Mouse (Mus musculus) limb, embryonic 15.5 days (tissue): Measurements from ENCODE around the gene Igfbp4. TPM values are rescaled to one million over a fixed set of nuclear protein-coding genes. Genes with fewer than 3 reads are reported as not detected.

Source experiments
- ATAC-seq: fragments of 200-750 bp; cut with Nextera tagmentation; 2 replicates; pipeline ENCODE4 v1.8.0; 2017; ENCODE audit warnings: low read depth, moderate TSS enrichment; ENCODE audit not compliant: insufficient number of reproducible peaks, low FRiP score, low TSS enrichment
- H3K27ac ChIP-seq: fragments of 300-500 bp; sonication (generic); 2 replicates; pipeline ENCODE4 v1.5.1; 2015; ENCODE audit warnings: moderate library complexity, mild to moderate bottlenecking, inconsistent platforms
- H3K27me3 ChIP-seq: fragments of 300-500 bp; sonication (generic); 2 replicates; pipeline ENCODE4 v1.6.1; 2015; ENCODE audit warnings: inconsistent platforms
- H3K36me3 ChIP-seq: fragments of 300-500 bp; sonication (generic); 2 replicates; pipeline ENCODE4 v1.6.1; 2015; ENCODE audit warnings: inconsistent platforms
- H3K4me1 ChIP-seq: fragments of 300-500 bp; sonication (generic); 2 replicates; pipeline ENCODE4 v1.6.1; 2015; ENCODE audit warnings: inconsistent platforms
- H3K4me2 ChIP-seq: fragments of 300-500 bp; sonication (generic); 2 replicates; pipeline ENCODE4 v1.6.1; 2015; ENCODE audit warnings: mild to moderate bottlenecking, inconsistent platforms
- H3K4me3 ChIP-seq: fragments of 300-500 bp; sonication (generic); 2 replicates; pipeline ENCODE4 v1.5.1; 2015; ENCODE audit warnings: mild to moderate bottlenecking, inconsistent platforms
- H3K9ac ChIP-seq: fragments of 300-500 bp; sonication (generic); 2 replicates; pipeline ENCODE4 v1.6.1; 2015; ENCODE audit warnings: inconsistent platforms
- H3K9me3 ChIP-seq: fragments of 300-500 bp; sonication (generic); 2 replicates; pipeline ENCODE4 v1.6.1; 2016; ENCODE audit warnings: inconsistent platforms
- WGBS: fragments of 180-500 bp; shearing (Covaris S2); methylation state at CpG from one replicate; pipeline ENCODE4 v1.1.7; 2015; 5-methylcytosine and 5-hydroxymethylcytosine counted together
- polyA plus RNA-seq: library from polyadenylated mRNA; unstranded; fragments of >200 nt; fragmentation: Nextera tagmentation; extraction: Ambion mirVana; gene quantifications from 2 replicates; pipeline ENCODE4 v1.2.1, GENCODE M21; 2015

The Igfbp4 gene
- polyA plus RNA-seq, 1 experiment from 2014 or later: 1,296 TPM

DNA sequence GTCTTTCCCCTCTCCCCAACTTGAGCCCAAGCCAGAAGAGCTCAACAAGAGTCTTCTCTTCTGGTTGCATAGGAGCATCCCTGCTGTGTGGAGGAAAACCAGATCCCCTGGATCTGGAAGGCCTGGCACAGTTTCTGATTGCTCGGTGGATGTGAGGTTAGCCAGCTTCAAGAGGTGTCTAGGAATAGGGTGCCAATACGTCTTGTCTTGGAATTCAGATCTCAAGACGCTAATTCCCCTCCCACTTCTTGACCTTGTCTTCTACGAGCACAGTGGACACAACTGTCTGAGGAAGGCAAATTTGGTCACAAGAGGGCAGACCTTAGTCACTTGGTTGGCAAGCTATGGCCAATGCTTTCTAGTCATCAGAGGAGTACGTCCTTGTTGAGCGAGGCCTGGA, 2.6 kb downstream of the Igfbp4 start:
- 52% methylated on average over 6 of the region's 6 CpGs for WGBS
- H3K27me3 ChIP-seq: no peaks in the 10 kb centered on the region
- H3K4me2 ChIP-seq: peak overlapping the region; percentile 47
- peaks cover 62% of the 10 kb centered on the region for H3K4me1 ChIP-seq
- H3K4me3 ChIP-seq: peak overlapping the region; percentile 30
- no peak for ATAC-seq
- H3K9ac ChIP-seq: no peak overlapping the region
- H3K9me3 ChIP-seq: no peaks in the 10 kb centered on the region
- peak overlapping the region; percentile 91 for H3K27ac ChIP-seq
- H3K36me3 ChIP-seq: peaks cover 11% of the 10 kb centered on the region

GRCm38 (mm10) chr11:99044306-99044705, 3.3 kb downstream of the Igfbp4 start:
- WGBS: 53% methylated on average over 5 of the region's 5 CpGs
- no peaks in the 10 kb centered on the region for H3K9me3 ChIP-seq
- H3K9ac ChIP-seq: no peak overlapping the region
- no peak for ATAC-seq
- peak overlapping the region; percentile 30 for H3K4me3 ChIP-seq
- no peaks in the 10 kb centered on the region for H3K27me3 ChIP-seq
- peaks cover 67% of the 10 kb centered on the region for H3K4me1 ChIP-seq
- peak overlapping the region; percentile 47 for H3K4me2 ChIP-seq
- peak overlapping the region; percentile 91; the same call in 1 of the 2 replicates for H3K27ac ChIP-seq
- H3K36me3 ChIP-seq: peaks cover 18% of the 10 kb centered on the region

- H3K9ac ChIP-seq: no peak overlapping the region
- peak overlapping the region; percentile 30 for H3K4me3 ChIP-seq
- no peaks in the 10 kb centered on the region for H3K27me3 ChIP-seq
- H3K27ac ChIP-seq: peak overlapping the region; percentile 91
- no peaks in the 10 kb centered on the region for H3K9me3 ChIP-seq
- 61% methylated on average over 12 of the region's 12 CpGs for WGBS
- H3K4me1 ChIP-seq: peaks cover 72% of the 10 kb centered on the region
- peaks cover 26% of the 10 kb centered on the region for H3K36me3 ChIP-seq
- no peak for ATAC-seq
- peak overlapping the region; percentile 47 for H3K4me2 ChIP-seq
Observed at GRCm38 (mm10) chr11:99045159-99045889, 4.3 kb downstream of the Igfbp4 start.

DNA sequence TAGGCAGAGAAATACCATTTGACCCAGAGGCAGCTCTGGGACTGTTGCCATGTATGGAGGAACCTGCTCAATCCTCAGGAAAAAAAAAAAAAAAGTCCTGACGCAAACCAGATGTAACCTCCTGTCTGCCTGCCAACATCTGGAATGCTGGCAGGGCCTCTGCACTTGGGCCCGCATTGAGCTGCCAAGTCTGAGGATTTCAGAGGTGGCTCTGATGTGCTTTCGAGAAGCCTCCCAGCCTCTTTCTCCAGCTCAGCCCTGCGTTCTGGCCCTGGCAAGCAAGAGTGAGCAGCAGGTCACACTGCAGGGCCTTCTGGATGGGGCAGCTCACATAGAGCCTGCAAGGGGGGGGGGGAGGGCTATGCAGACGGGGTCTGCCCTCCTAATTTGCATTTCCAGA, 6.1 kb downstream of the Igfbp4 start:
- Histone ChIP-seq H3K4me2 (peak overlapping the region; percentile 47), H3K4me3 (peak overlapping the region; percentile 30; the same call in 1 of the 2 replicates), H3K27ac (peak overlapping the region; percentile 91), H3K4me1 (peaks cover 63% of the 10 kb centered on the region), H3K27me3 (no peaks in the 10 kb centered on the region), H3K36me3 (peaks cover 44% of the 10 kb centered on the region), H3K9me3 (no peaks in the 10 kb centered on the region), H3K9ac (no peak overlapping the region)
- 14% methylated on average over 5 of the region's 5 CpGs for WGBS
- peak; percentile 69 for ATAC-seq

DNA sequence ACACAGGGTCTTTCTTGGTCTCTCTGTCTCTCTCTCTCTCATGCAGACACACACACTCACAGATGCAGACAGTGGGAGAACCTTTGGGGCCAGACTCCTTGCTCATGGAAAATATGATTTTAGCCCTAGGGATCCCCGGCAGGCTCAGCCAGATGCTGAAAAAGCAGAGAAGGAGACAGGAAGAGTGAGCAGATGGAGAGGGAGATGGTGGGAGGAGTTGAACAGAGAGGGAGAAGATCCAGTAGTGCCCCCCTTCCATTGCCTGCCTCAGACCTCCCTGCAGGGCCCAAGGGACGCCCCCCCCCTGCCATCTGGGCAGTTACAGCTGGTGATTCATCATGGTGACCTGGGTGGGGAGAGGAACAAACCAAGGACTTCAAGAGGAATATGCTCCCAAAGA, 6.6 kb downstream of the Igfbp4 start:
- 47% methylated on average over 2 of the region's 2 CpGs for WGBS
- Histone ChIP-seq H3K27ac (peak overlapping the region; percentile 91), H3K9ac (no peak overlapping the region), H3K4me2 (peak overlapping the region; percentile 47), H3K4me1 (peaks cover 63% of the 10 kb centered on the region), H3K27me3 (no peaks in the 10 kb centered on the region), H3K4me3 (peak overlapping the region; percentile 30; the same call in 1 of the 2 replicates), H3K36me3 (peaks cover 49% of the 10 kb centered on the region), H3K9me3 (no peaks in the 10 kb centered on the region)
- ATAC-seq: peak; percentile 30

GRCm38 (mm10) chr11:99055143-99055542, 14.1 kb downstream of the Igfbp4 start:
- Histone ChIP-seq H3K4me2 (no peak overlapping the region), H3K4me1 (peaks cover 22% of the 10 kb centered on the region), H3K9ac (no peak overlapping the region), H3K36me3 (peaks cover 27% of the 10 kb centered on the region), H3K9me3 (no peaks in the 10 kb centered on the region), H3K4me3 (no peak overlapping the region), H3K27ac (peak overlapping the region; percentile 78), H3K27me3 (no peaks in the 10 kb centered on the region)
- WGBS: 34% methylated on average over 4 of the region's 4 CpGs
- no peak for ATAC-seq

- Histone ChIP-seq H3K27me3 (no peaks in the 10 kb centered on the region), H3K27ac (peak overlapping the region; percentile 78), H3K9me3 (no peaks in the 10 kb centered on the region), H3K4me2 (no peak overlapping the region), H3K4me3 (no peak overlapping the region), H3K4me1 (peaks cover 29% of the 10 kb centered on the region), H3K9ac (no peak overlapping the region), H3K36me3 (peaks cover 22% of the 10 kb centered on the region)
- WGBS: 10% methylated on average over 8 of the region's 8 CpGs
- peak; percentile 72 for ATAC-seq
Observed at GRCm38 (mm10) chr11:99055571-99056452, 14.8 kb downstream of the Igfbp4 start.

DNA sequence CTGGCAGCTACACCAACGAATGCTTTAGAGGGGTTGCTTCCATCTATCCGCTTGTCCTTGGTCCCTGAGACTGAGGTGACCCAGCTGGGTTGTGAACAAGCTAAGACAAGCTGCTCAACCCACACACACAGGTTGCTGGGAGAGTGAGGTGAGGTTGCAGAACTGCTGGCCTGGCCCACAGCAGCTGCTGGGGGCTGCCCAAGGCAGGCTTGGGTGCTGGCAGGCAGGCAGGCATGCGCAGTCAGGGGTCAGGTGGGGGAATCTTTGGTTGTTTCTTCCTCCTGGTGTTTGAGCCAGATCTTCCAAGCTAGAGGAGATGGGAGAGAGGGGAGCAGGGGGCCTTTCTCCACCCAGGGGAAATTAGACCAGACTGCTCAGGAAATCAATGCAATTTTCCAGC, 19.4 kb downstream of the Igfbp4 start:
- no peak for ATAC-seq
- peaks cover 33% of the 10 kb centered on the region for H3K4me1 ChIP-seq
- H3K27me3 ChIP-seq: no peaks in the 10 kb centered on the region
- H3K9ac ChIP-seq: no peak overlapping the region
- H3K9me3 ChIP-seq: no peaks in the 10 kb centered on the region
- 72% methylated on average over 3 of the region's 3 CpGs for WGBS
- H3K4me2 ChIP-seq: no peak overlapping the region
- H3K36me3 ChIP-seq: no peaks in the 10 kb centered on the region
- no peak overlapping the region for H3K4me3 ChIP-seq
- H3K27ac ChIP-seq: peak overlapping the region; percentile 72

- Histone ChIP-seq H3K4me1 (peaks cover 26% of the 10 kb centered on the region), H3K4me2 (no peak overlapping the region), H3K27me3 (no peaks in the 10 kb centered on the region), H3K27ac (no peak overlapping the region), H3K9me3 (no peaks in the 10 kb centered on the region), H3K36me3 (no peaks in the 10 kb centered on the region), H3K9ac (no peak overlapping the region), H3K4me3 (no peak overlapping the region)
- 88% methylated on average over 7 of the region's 7 CpGs for WGBS
- ATAC-seq: no peak
Observed at GRCm38 (mm10) chr11:99062661-99063060, 21.6 kb downstream of the Igfbp4 start.

- no peaks in the 10 kb centered on the region for H3K27me3 ChIP-seq
- ATAC-seq: no peak
- H3K27ac ChIP-seq: no peak overlapping the region
Observed at GRCm38 (mm10) chr11:99063406-99064131, 22.5 kb downstream of the Igfbp4 start.

GRCm38 (mm10) chr11:99065353-99065752, 24.3 kb downstream of the Igfbp4 start:
- H3K4me1 ChIP-seq: peaks cover 24% of the 10 kb centered on the region
- H3K27me3 ChIP-seq: no peaks in the 10 kb centered on the region
- H3K27ac ChIP-seq: peak overlapping the region; percentile 72
- H3K9me3 ChIP-seq: no peaks in the 10 kb centered on the region
- no peak for ATAC-seq
- no peak overlapping the region for H3K9ac ChIP-seq
- WGBS: 72% methylated on average over 3 of the region's 3 CpGs
- no peaks in the 10 kb centered on the region for H3K36me3 ChIP-seq
- H3K4me3 ChIP-seq: no peak overlapping the region
- no peak overlapping the region for H3K4me2 ChIP-seq

More at GRCm38 (mm10) chr11:99063406-99064131, 22.5 kb downstream of the Igfbp4 start:
- H3K4me3 ChIP-seq: no peak overlapping the region
- H3K9me3 ChIP-seq: no peaks in the 10 kb centered on the region
- 42% methylated on average over 8 of the region's 8 CpGs for WGBS
- H3K9ac ChIP-seq: no peak overlapping the region
- no peaks in the 10 kb centered on the region for H3K36me3 ChIP-seq
- peaks cover 26% of the 10 kb centered on the region for H3K4me1 ChIP-seq
- no peak overlapping the region for H3K4me2 ChIP-seq
